10 mouse cellular contexts compared by ENCODE assay signal in the genomic region with DNA sequence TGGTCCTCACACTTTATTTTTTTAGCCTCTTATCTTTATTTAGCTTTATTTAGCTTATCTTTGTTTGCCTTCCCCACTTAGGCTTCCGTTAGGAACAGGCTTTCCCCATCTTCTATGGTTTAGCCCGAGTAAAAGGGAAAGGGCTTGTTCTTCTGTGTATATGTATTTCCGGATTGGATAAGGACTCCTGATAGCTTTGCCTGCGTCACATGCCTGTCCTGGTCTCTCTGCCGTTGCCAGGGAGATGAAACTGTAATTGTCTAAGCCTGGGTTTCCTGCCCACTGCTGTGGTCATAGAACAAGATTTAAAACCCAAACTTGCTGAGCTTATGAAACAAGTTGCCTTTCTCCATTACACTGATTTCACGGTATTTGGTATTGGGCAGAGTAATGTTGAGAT. TPM values are rescaled to one million over a fixed set of nuclear protein-coding genes. Genes with fewer than 3 reads are reported as not detected.
A peak's percentile ranks its signal among the peaks of the same experiment; 100 is the strongest.
DNase-seq lines count a peak whose midpoint lies in the region; ATAC-seq and TF ChIP-seq lines count a peak whose summit lies in the region.
"Had no signal": no experiment of that assay in that cellular context is flagged by ENCODE, and none has a peak within 500 bp of the region (broad histone marks: within the 10 kb centered on the region; RNA-seq: fewer than 3 reads in every experiment).

No protein-coding gene starts in this region.

- TF ChIP-seq CTCF in hindbrain, postnatal 0 days (IDR thresholded peaks at IDR 0.05; ENCODE audit: low read depth), result no peak
- TF ChIP-seq CTCF in brain, embryonic 14.5 days (IDR thresholded peaks at IDR 0.05; ENCODE audit: borderline replicate concordance, extremely low read depth, insufficient read depth, insufficient read length), result no peak
- TF ChIP-seq CTCF in midbrain, postnatal 0 days (IDR thresholded peaks at IDR 0.05), result no peak
- TF ChIP-seq CTCF in thymus, adult 2 months (IDR thresholded peaks at IDR 0.05; ENCODE audit: borderline replicate concordance, control insufficient read depth, extremely low read depth, insufficient read depth, low read length, poor library complexity), result no peak

- H3K27ac ChIP-seq in hindbrain, postnatal 0 days, result no peak overlapping the region
- H3K27ac ChIP-seq in hindbrain, embryonic 12.5 days, result no peak overlapping the region
- no peak overlapping the region for H3K27ac ChIP-seq in intestine, embryonic 16.5 days (ENCODE audit: low read length)
- H3K27ac ChIP-seq in midbrain, postnatal 0 days (ENCODE audit: low read depth, low read length), result no peak overlapping the region
- H3K27ac ChIP-seq in thymus, adult 2 months (ENCODE audit: control insufficient read depth, insufficient read depth, low read length), result no peak overlapping the region
- H3K27ac ChIP-seq: macrophage had no signal

- H3K9me3 ChIP-seq in hindbrain, postnatal 0 days (ENCODE audit: low read length), result no peaks in the 10 kb centered on the region
- no peaks in the 10 kb centered on the region for H3K9me3 ChIP-seq in hindbrain, embryonic 12.5 days (replicated peaks)
- H3K9me3 ChIP-seq in intestine, embryonic 16.5 days (ENCODE audit: control insufficient read depth, low read length), result no peaks in the 10 kb centered on the region
- H3K9me3 ChIP-seq in midbrain, postnatal 0 days (ENCODE audit: low read length), result no peaks in the 10 kb centered on the region

- 34% methylated on average over 6 of the region's 6 CpGs for WGBS in hindbrain, postnatal 0 days
- WGBS in hindbrain, embryonic 12.5 days, result 52% methylated on average over 6 of the region's 6 CpGs
- WGBS in intestine, embryonic 16.5 days, result 15% methylated on average over 6 of the region's 6 CpGs
- WGBS in midbrain, postnatal 0 days, result 22% methylated on average over 6 of the region's 6 CpGs
- 23% methylated on average over 6 of the region's 6 CpGs for WGBS in thymus, adult 2 months

- H3K4me1 ChIP-seq in hindbrain, postnatal 0 days (ENCODE audit: insufficient read depth, low read length), result 0 out of 2 replicates have a peak, but pooled peaks cover 3% of the 10 kb centered on the region
- no peaks in the 10 kb centered on the region for H3K4me1 ChIP-seq in hindbrain, embryonic 12.5 days
- H3K4me1 ChIP-seq in intestine, embryonic 16.5 days (ENCODE audit: control insufficient read depth, insufficient read depth, low read length), result no peaks in the 10 kb centered on the region
- H3K4me1 ChIP-seq in midbrain, postnatal 0 days (ENCODE audit: insufficient read depth, low read length), result no peaks in the 10 kb centered on the region
- H3K4me1 ChIP-seq in thymus, adult 2 months (replicated peaks; ENCODE audit: control insufficient read depth, insufficient read depth, low read length), result no peaks in the 10 kb centered on the region

- peak; percentile 61 for DNase-seq in hindbrain, postnatal 0 days (ENCODE audit: low spot score)
- DNase-seq in brain, embryonic 14.5 days (ENCODE audit: low read depth), result peak; percentile 60
- DNase-seq in midbrain, postnatal 0 days (ENCODE audit: low spot score), result peak; percentile 49
- no peak for DNase-seq in thymus, adult 2 months
- DNase-seq in cerebellum, postnatal 4 days (ENCODE audit: low spot score in 2 of 2), result no peak
- DNase-seq in ovary, postnatal 14 days (ENCODE audit: low spot score), result no peak

- peak overlapping the region; percentile 23; the same call in 1 of the 2 replicates for H3K4me2 ChIP-seq in hindbrain, postnatal 0 days (ENCODE audit: low read depth, low read length)
- no peak overlapping the region for H3K4me2 ChIP-seq in hindbrain, embryonic 12.5 days (replicated peaks)
- H3K4me2 ChIP-seq in intestine, embryonic 16.5 days (ENCODE audit: low read depth, low read length), result no peak overlapping the region
- no peak overlapping the region for H3K4me2 ChIP-seq in midbrain, postnatal 0 days (ENCODE audit: low read depth, low read length, poor library complexity, severe bottlenecking)

- ATAC-seq in hindbrain, postnatal 0 days, result peak; percentile 59; the same call in 1 of the 2 replicates
- no peak for ATAC-seq in hindbrain, embryonic 12.5 days (ENCODE audit: low FRiP score)
- peak; percentile 59; the same call in 1 of the 2 replicates for ATAC-seq in intestine, embryonic 16.5 days
- no peak for ATAC-seq in midbrain, postnatal 0 days (ENCODE audit: low FRiP score)

- H3K36me3 ChIP-seq in hindbrain, postnatal 0 days (ENCODE audit: insufficient read depth, low read length), result no peaks in the 10 kb centered on the region
- H3K36me3 ChIP-seq in hindbrain, embryonic 12.5 days, result no peaks in the 10 kb centered on the region
- no peaks in the 10 kb centered on the region for H3K36me3 ChIP-seq in intestine, embryonic 16.5 days (ENCODE audit: control insufficient read depth, insufficient read depth, low read length)
- no peaks in the 10 kb centered on the region for H3K36me3 ChIP-seq in midbrain, postnatal 0 days (ENCODE audit: insufficient read depth, low read length)
- no peaks in the 10 kb centered on the region for H3K36me3 ChIP-seq in thymus, adult 2 months (ENCODE audit: control insufficient read depth, insufficient read depth, low read length)

- H3K27me3 ChIP-seq in hindbrain, postnatal 0 days (ENCODE audit: insufficient read depth, low read length), result no peaks in the 10 kb centered on the region
- H3K27me3 ChIP-seq in hindbrain, embryonic 12.5 days, result no peaks in the 10 kb centered on the region
- H3K27me3 ChIP-seq in intestine, embryonic 16.5 days (replicated peaks; ENCODE audit: control insufficient read depth, insufficient read depth, low read length), result no peaks in the 10 kb centered on the region
- H3K27me3 ChIP-seq in midbrain, postnatal 0 days (ENCODE audit: insufficient read depth, low read length), result no peaks in the 10 kb centered on the region
- no peaks in the 10 kb centered on the region for H3K27me3 ChIP-seq in thymus, adult 2 months (ENCODE audit: control insufficient read depth, insufficient read depth, low read length)

- H3K4me3 ChIP-seq in hindbrain, postnatal 0 days (ENCODE audit: low read length), result no peak overlapping the region
- H3K4me3 ChIP-seq in hindbrain, embryonic 12.5 days, result no peak overlapping the region
- H3K4me3 ChIP-seq in intestine, embryonic 16.5 days (ENCODE audit: low read length), result no peak overlapping the region
- H3K4me3 ChIP-seq in midbrain, postnatal 0 days (ENCODE audit: low read depth, low read length), result no peak overlapping the region
- no peak overlapping the region for H3K4me3 ChIP-seq in thymus, adult 2 months (ENCODE audit: control insufficient read depth, insufficient read depth, low read length)

- no peak for TF ChIP-seq POLR2A in brain, embryonic 14.5 days (IDR thresholded peaks at IDR 0.05; ENCODE audit: borderline replicate concordance, extremely low read depth, insufficient read depth, insufficient read length, poor library complexity, severe bottlenecking)
- no peak for TF ChIP-seq POLR2A in thymus, adult 2 months (IDR thresholded peaks at IDR 0.05; ENCODE audit: control insufficient read depth, extremely low read depth, insufficient read depth, low read length, poor library complexity)

- no peak overlapping the region for H3K9ac ChIP-seq in hindbrain, postnatal 0 days (replicated peaks; ENCODE audit: low read length)
- H3K9ac ChIP-seq in hindbrain, embryonic 12.5 days, result no peak overlapping the region
- no peak overlapping the region for H3K9ac ChIP-seq in intestine, embryonic 16.5 days (ENCODE audit: low read depth, low read length)
- no peak overlapping the region for H3K9ac ChIP-seq in midbrain, postnatal 0 days (replicated peaks; ENCODE audit: low read length, poor library complexity, severe bottlenecking)

RNA-seq across cellular contexts. Expression of a gene that starts 25.0 kb away (rescaled TPM):
- 14.7 and 18.2 TPM in 2 replicates for total RNA-seq in hindbrain, postnatal 0 days (2014; rRNA removed)
- polyA plus RNA-seq in hindbrain, postnatal 0 days (2015; fragmentation: Nextera tagmentation; extraction: Ambion mirVana), result 6.5 and 6.6 TPM in 2 replicates
- polyA plus RNA-seq in hindbrain, embryonic 12.5 days (2016; fragmentation: Nextera tagmentation; extraction: Ambion mirVana), result 12.1 and 13.2 TPM in 2 replicates
- polyA plus RNA-seq in brain, embryonic 14.5 days (2012; rRNA removed), result 8.5 and 9.7 TPM in 2 replicates
- 7.6 and 8.8 TPM in 2 replicates for polyA plus RNA-seq in intestine, embryonic 16.5 days (2015; fragmentation: Nextera tagmentation; extraction: Ambion mirVana)
- 20.4 and 23.5 TPM in 2 replicates for total RNA-seq in midbrain, postnatal 0 days (2014; rRNA removed)
- 7.5 and 7.7 TPM in 2 replicates for polyA plus RNA-seq in midbrain, postnatal 0 days (2015; fragmentation: Nextera tagmentation; extraction: Ambion mirVana)
- 2.7 and 3.2 TPM in 2 replicates for polyA plus RNA-seq in thymus, adult 2 months (2012; rRNA removed)

RNA-seq across cellular contexts. Expression of a gene that starts 42.6 kb away (rescaled TPM):
- not detected in 2 replicates for total RNA-seq in hindbrain, postnatal 0 days (2014; rRNA removed)
- polyA plus RNA-seq in hindbrain, postnatal 0 days (2015; fragmentation: Nextera tagmentation; extraction: Ambion mirVana), result not detected in 2 replicates
- polyA plus RNA-seq in hindbrain, embryonic 12.5 days (2016; fragmentation: Nextera tagmentation; extraction: Ambion mirVana), result not detected in 2 replicates
- polyA plus RNA-seq in brain, embryonic 14.5 days (2012; rRNA removed), result not detected in 2 replicates
- polyA plus RNA-seq in intestine, embryonic 16.5 days (2015; fragmentation: Nextera tagmentation; extraction: Ambion mirVana), result not detected in 2 replicates
- total RNA-seq in midbrain, postnatal 0 days (2014; rRNA removed), result not detected in 2 replicates
- not detected in 2 replicates for polyA plus RNA-seq in midbrain, postnatal 0 days (2015; fragmentation: Nextera tagmentation; extraction: Ambion mirVana)
- not detected in 2 replicates for polyA plus RNA-seq in thymus, adult 2 months (2012; rRNA removed)
- polyA plus RNA-seq: frontal cortex, adult 2 months; macrophage had no signal

Comparison
In these comparisons a context has a peak if more than half of its experiments do, and no peak if none do; other contexts are left out.
1. ATAC-seq: peak in hindbrain, postnatal 0 days (single experiment) and intestine, embryonic 16.5 days (single experiment); none in hindbrain, embryonic 12.5 days (single experiment) and midbrain, postnatal 0 days (single experiment).
2. DNase-seq: peak in hindbrain, postnatal 0 days (single experiment), brain, embryonic 14.5 days (single experiment) and midbrain, postnatal 0 days (single experiment); none in thymus, adult 2 months (single experiment), cerebellum, postnatal 4 days (0 of 2) and ovary, postnatal 14 days (single experiment).